Mouse (Mus musculus): ENCODE data around the gene Evc.

Gene Evc

GRCm38 (mm10) chr5:37242360-37243168 is 94.1 kb downstream of the Evc start:
- in situ Hi-C loops (cut with MboI, MseI), result no loop called here

GRCm38 (mm10) chr5:37241651-37242151 is 95.0 kb downstream of the Evc start, which contains the start of gene Crmp1:
Crmp1 (plus strand) TSS chr5:37241940.
- in situ Hi-C loops (cut with MboI, MseI), result no loop called here

- in situ Hi-C loops (cut with MboI, MseI), result no loop called here
Measured at GRCm38 (mm10) chr5:37241224-37241623, 95.5 kb downstream of the Evc start.

- in situ Hi-C loops (cut with MboI, MseI), result no loop called here
Measured at GRCm38 (mm10) chr5:37240550-37240949, 96.1 kb downstream of the Evc start.

All from T-helper 2 cell (primary cell).